Mouse (Mus musculus) liver, adult 10 weeks (tissue): Measurements from ENCODE around the gene Irgm2. TPM values are rescaled to one million over a fixed set of nuclear protein-coding genes. Genes with fewer than 3 reads are reported as not detected.

Experiments used
- polyA plus RNA-seq: library from polyadenylated mRNA; stranded (reverse); fragments of 350-450 nt; fragmentation: Illumina TruSeq; extraction: RNeasy Lipid Tissue Mini Kit (QIAGEN cat#74804); gene quantifications from one replicate; pipeline ENCODE4 v1.2.3, GENCODE M21; 2014; ENCODE audit warnings: low read depth, low replicate concordance

The Irgm2 gene
- 50.2 TPM for polyA plus RNA-seq

GRCm38 (mm10) chr11:58199229-58200037 lies at the start of gene Irgm2, which contains the start of gene Igtp:
Gene Irgm2, plus strand, starts transcription at chr11:58199618.
Gene Igtp, plus strand, starts transcription at chr11:58199556.

GRCm38 (mm10) chr11:58168167-58168915 lies 31.1 kb upstream of the Irgm2 start, which contains the start of gene Gemin5:
Gene Gemin5, minus strand, starts transcription at chr11:58168539.

GRCm38 (mm10) chr11:58171459-58172091 lies 27.8 kb upstream of the Irgm2 start, which contains the start of gene Mrpl22:
Gene Mrpl22, plus strand, starts transcription at chr11:58171661.

Other genes starting within 250 kb of the Irgm2 start
- gene Larp1, start 190.6 kb upstream of the Irgm2 start, polyA plus RNA-seq: 22.3 TPM
- gene Gm12248, start 106.5 kb upstream of the Irgm2 start, polyA plus RNA-seq: not detected
- gene Cnot8, start 95.5 kb upstream of the Irgm2 start, polyA plus RNA-seq: 26.7 TPM
- gene Gemin5, start 31.1 kb upstream of the Irgm2 start, polyA plus RNA-seq: 2.1 TPM
- gene Mrpl22, start 28.0 kb upstream of the Irgm2 start, polyA plus RNA-seq: 38.3 TPM
- 40.1 TPM for gene Igtp, start 62 bp upstream of the Irgm2 start, polyA plus RNA-seq
- not detected for gene 4930438A08Rik, start 75.2 kb downstream of the Irgm2 start, polyA plus RNA-seq
- gene Zfp692, start 107.5 kb downstream of the Irgm2 start, polyA plus RNA-seq: 1.6 TPM
- gene Zfp672, start 130.7 kb downstream of the Irgm2 start, polyA plus RNA-seq: 30.7 TPM
- 0.93 TPM for gene Sh3bp5l, start 131.1 kb downstream of the Irgm2 start, polyA plus RNA-seq
- not detected for gene Lypd8, start 179.4 kb downstream of the Irgm2 start, polyA plus RNA-seq
- gene 1810065E05Rik, start 221.5 kb downstream of the Irgm2 start, polyA plus RNA-seq: not detected
- not detected for gene Gm12253, start 232.9 kb downstream of the Irgm2 start, polyA plus RNA-seq